Mouse (Mus musculus) splenic B cell, adult 2 months (primary cell): ENCODE results near the gene Iqub.

Experiments
- DNase-seq: peaks from one replicate; pipeline ENCODE4 v3.0.0-alpha.2; 2011; ENCODE audit warnings: low read depth, low spot score
- H3K27me3 ChIP-seq: 2 replicates; pipeline ENCODE4 v1.6.1; 2012; ENCODE audit warnings: mild to moderate bottlenecking, low read length, moderate library complexity, mixed read lengths; ENCODE audit not compliant: control insufficient read depth, poor library complexity, insufficient read depth, severe bottlenecking
- H3K36me3 ChIP-seq: 2 replicates; pipeline ENCODE4 v1.6.1; 2012; ENCODE audit warnings: mild to moderate bottlenecking, low read length, moderate library complexity, mixed read lengths; ENCODE audit not compliant: control insufficient read depth, poor library complexity, insufficient read depth, severe bottlenecking

The Iqub gene

GRCm38 (mm10) chr6:24527155-24528063 is 12.5 kb upstream of the Iqub start, which contains the start of gene Ndufa5:
Gene Ndufa5, minus strand, starts transcription at chr6:24528013.
- Histone ChIP-seq H3K27me3 (no peaks in the 10 kb centered on the region), H3K36me3 (no peaks in the 10 kb centered on the region)
- peak; percentile 97 for DNase-seq

- Histone ChIP-seq H3K27me3 (no peaks in the 10 kb centered on the region), H3K36me3 (no peaks in the 10 kb centered on the region; the same call in 1 of the 2 replicates)
- DNase-seq = no peak
Observed at GRCm38 (mm10) chr6:24525705-24526104, 10.8 kb upstream of the Iqub start.

GRCm38 (mm10) chr6:24516197-24516596 is 1.3 kb upstream of the Iqub start:
- no peaks in the 10 kb centered on the region for H3K27me3 ChIP-seq
- H3K36me3 ChIP-seq = peaks cover 12% of the 10 kb centered on the region
- peak; percentile 45 for DNase-seq

- H3K27me3 ChIP-seq = no peaks in the 10 kb centered on the region
- DNase-seq = no peak
- H3K36me3 ChIP-seq = no peaks in the 10 kb centered on the region
Observed at GRCm38 (mm10) chr6:24504141-24504540, 10.7 kb downstream of the Iqub start.

- Histone ChIP-seq H3K36me3 (no peaks in the 10 kb centered on the region), H3K27me3 (no peaks in the 10 kb centered on the region)
- peak; percentile 26 for DNase-seq
Observed at GRCm38 (mm10) chr6:24490341-24490740, 24.5 kb downstream of the Iqub start.

GRCm38 (mm10) chr6:24486530-24486929 is 28.3 kb downstream of the Iqub start:
- Histone ChIP-seq H3K27me3 (no peaks in the 10 kb centered on the region), H3K36me3 (no peaks in the 10 kb centered on the region)
- no peak for DNase-seq

GRCm38 (mm10) chr6:24470571-24471132 is 44.2 kb downstream of the Iqub start:
- Histone ChIP-seq H3K27me3 (no peaks in the 10 kb centered on the region), H3K36me3 (no peaks in the 10 kb centered on the region)
- DNase-seq = no peak

GRCm38 (mm10) chr6:24470135-24470534 is 44.7 kb downstream of the Iqub start:
- no peak for DNase-seq
- no peaks in the 10 kb centered on the region for H3K36me3 ChIP-seq
- H3K27me3 ChIP-seq = no peaks in the 10 kb centered on the region

GRCm38 (mm10) chr6:24456097-24456496 is 58.8 kb downstream of the Iqub start:
- no peaks in the 10 kb centered on the region for H3K36me3 ChIP-seq
- H3K27me3 ChIP-seq = no peaks in the 10 kb centered on the region
- no peak for DNase-seq

- Histone ChIP-seq H3K27me3 (no peaks in the 10 kb centered on the region), H3K36me3 (no peaks in the 10 kb centered on the region)
- DNase-seq = no peak
Observed at GRCm38 (mm10) chr6:24451026-24451821, 63.6 kb downstream of the Iqub start.

GRCm38 (mm10) chr6:24450241-24450640 is 64.6 kb downstream of the Iqub start:
- DNase-seq = no peak
- Histone ChIP-seq H3K36me3 (no peaks in the 10 kb centered on the region), H3K27me3 (no peaks in the 10 kb centered on the region)

- no peak for DNase-seq
- H3K36me3 ChIP-seq = no peaks in the 10 kb centered on the region
- H3K27me3 ChIP-seq = no peaks in the 10 kb centered on the region
Observed at GRCm38 (mm10) chr6:24416056-24416455, 98.8 kb downstream of the Iqub start.

GRCm38 (mm10) chr6:24415500-24415899 is 99.4 kb downstream of the Iqub start:
- no peaks in the 10 kb centered on the region for H3K27me3 ChIP-seq
- DNase-seq = no peak

GRCm38 (mm10) chr6:24408573-24409427 is 106.1 kb downstream of the Iqub start:
- H3K36me3 ChIP-seq = no peaks in the 10 kb centered on the region

More at GRCm38 (mm10) chr6:24415500-24415899, 99.4 kb downstream of the Iqub start:
- H3K36me3 ChIP-seq = no peaks in the 10 kb centered on the region

More at GRCm38 (mm10) chr6:24408573-24409427, 106.1 kb downstream of the Iqub start:
- DNase-seq = no peak
- no peaks in the 10 kb centered on the region for H3K27me3 ChIP-seq
